Mouse (Mus musculus) thymus, adult 18-20 months (tissue): Measurements from ENCODE around the gene Usp1.

Experiments
- DNase-seq, 2 experiments: peaks; one replicate each; pipeline ENCODE4 v3.0.0; 2022; ENCODE audit warnings: mixed read lengths in 2 of 2

Usp1 gene

DNA sequence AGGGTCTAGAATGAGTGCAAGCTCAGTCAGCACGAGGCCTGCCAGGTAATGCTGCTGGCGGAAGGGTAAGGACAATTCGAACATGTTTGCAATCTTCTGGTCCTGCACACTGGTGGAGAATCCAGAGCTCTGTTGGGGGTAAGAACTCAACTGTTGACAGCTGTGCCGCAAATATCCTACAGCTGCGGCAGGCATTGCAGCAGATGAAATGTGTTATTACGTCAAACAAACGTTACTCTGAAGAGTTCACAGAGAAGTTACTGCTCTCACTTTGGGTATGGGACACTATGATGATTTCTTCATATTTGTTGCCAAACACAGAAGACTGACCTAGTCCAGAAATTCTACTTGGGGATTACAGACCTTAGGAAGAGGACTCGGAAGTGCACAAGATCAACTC, 61.1 kb downstream of the Usp1 start:
- DNase-seq: no peak
